ENCODE assay signal across 23 mouse cellular contexts in genomic region chr17:84537301-84537700, GRCm38 (mm10). TPM values are rescaled to one million over a fixed set of nuclear protein-coding genes. Genes with fewer than 3 reads are reported as not detected.
DNase-seq lines count a peak whose midpoint lies in the region; ATAC-seq and TF ChIP-seq lines count a peak whose summit lies in the region.
"Had no signal": no experiment of that assay in that cellular context is flagged by ENCODE, and none has a peak within 500 bp of the region (broad histone marks: within the 10 kb centered on the region; RNA-seq: fewer than 3 reads in every experiment).

No protein-coding gene starts in this region.

- no peak; the same call in 1 of the 2 replicates for ATAC-seq in lung, embryonic 15.5 days (ENCODE audit: borderline replicate concordance, extremely low read depth, low FRiP score, low TSS enrichment)
- ATAC-seq in midbrain, embryonic 11.5 days (ENCODE audit: low FRiP score) = no peak
- ATAC-seq in midbrain, embryonic 15.5 days (replicated peaks) = no peak
- no peak for ATAC-seq in forebrain, embryonic 16.5 days
- ATAC-seq: forebrain, embryonic 14.5 days had no signal

- no peak overlapping the region for H3K4me2 ChIP-seq in lung, embryonic 15.5 days
- no peak overlapping the region for H3K4me2 ChIP-seq in midbrain, embryonic 11.5 days
- no peak overlapping the region for H3K4me2 ChIP-seq in midbrain, embryonic 15.5 days
- H3K4me2 ChIP-seq in forebrain, embryonic 16.5 days (ENCODE audit: low read length) = no peak overlapping the region
- H3K4me2 ChIP-seq: embryonic facial prominence, embryonic 13.5 days; embryonic facial prominence, embryonic 15.5 days; forebrain, embryonic 12.5 days had no signal

- H3K9ac ChIP-seq in lung, embryonic 15.5 days = no peak overlapping the region
- no peak overlapping the region for H3K9ac ChIP-seq in midbrain, embryonic 11.5 days (ENCODE audit: low read length)
- H3K9ac ChIP-seq in midbrain, embryonic 15.5 days = no peak overlapping the region
- H3K9ac ChIP-seq in forebrain, embryonic 16.5 days (replicated peaks; ENCODE audit: low read depth, low read length) = no peak overlapping the region
- H3K9ac ChIP-seq: embryonic facial prominence, embryonic 13.5 days; embryonic facial prominence, embryonic 15.5 days; forebrain, embryonic 12.5 days had no signal

- H3K4me1 ChIP-seq in lung, embryonic 15.5 days = peaks cover 24% of the 10 kb centered on the region
- peaks cover 3% of the 10 kb centered on the region for H3K4me1 ChIP-seq in lung, adult 2 months (ENCODE audit: control insufficient read depth, insufficient read depth, low read length)
- H3K4me1 ChIP-seq in midbrain, embryonic 11.5 days (ENCODE audit: control insufficient read depth, insufficient read depth, low read length) = no peaks in the 10 kb centered on the region
- no peaks in the 10 kb centered on the region for H3K4me1 ChIP-seq in midbrain, embryonic 15.5 days
- H3K4me1 ChIP-seq in forebrain, embryonic 16.5 days (replicated peaks; ENCODE audit: control insufficient read depth, insufficient read depth, low read length) = no peaks in the 10 kb centered on the region

- no peak for TF ChIP-seq CTCF in lung, adult 2 months (IDR thresholded peaks at IDR 0.05; ENCODE audit: insufficient read depth, low read length)

- H3K4me3 ChIP-seq in lung, embryonic 15.5 days = no peak overlapping the region
- no peak overlapping the region for H3K4me3 ChIP-seq in lung, adult 2 months (replicated peaks; ENCODE audit: extremely low read depth, low read depth, low read length)
- no peak overlapping the region for H3K4me3 ChIP-seq in midbrain, embryonic 11.5 days (ENCODE audit: low read depth, low read length)
- H3K4me3 ChIP-seq in midbrain, embryonic 15.5 days = no peak overlapping the region
- no peak overlapping the region for H3K4me3 ChIP-seq in forebrain, embryonic 16.5 days (replicated peaks; ENCODE audit: low read length)
- H3K4me3 ChIP-seq: embryonic facial prominence, embryonic 13.5 days; embryonic facial prominence, embryonic 15.5 days; erythroblast, embryonic 14.5 days; forebrain, embryonic 10.5 days; forebrain, embryonic 12.5 days had no signal

- 61% methylated on average over 6 of the region's 6 CpGs for WGBS in lung, embryonic 15.5 days
- 78% methylated on average over 6 of the region's 6 CpGs for WGBS in lung, adult 2 months
- 93% methylated on average over 6 of the region's 6 CpGs for WGBS in midbrain, embryonic 11.5 days
- 95% methylated on average over 6 of the region's 6 CpGs for WGBS in midbrain, embryonic 15.5 days
- 97% methylated on average over 6 of the region's 6 CpGs for WGBS in forebrain, embryonic 16.5 days

- H3K9me3 ChIP-seq in lung, embryonic 15.5 days = no peaks in the 10 kb centered on the region
- no peaks in the 10 kb centered on the region for H3K9me3 ChIP-seq in midbrain, embryonic 11.5 days (ENCODE audit: control insufficient read depth, low read length)
- no peaks in the 10 kb centered on the region for H3K9me3 ChIP-seq in midbrain, embryonic 15.5 days
- H3K9me3 ChIP-seq in forebrain, embryonic 16.5 days (ENCODE audit: control insufficient read depth, low read length) = no peaks in the 10 kb centered on the region
- H3K9me3 ChIP-seq: embryonic facial prominence, embryonic 13.5 days; embryonic facial prominence, embryonic 15.5 days had no signal

- no peak for DNase-seq in lung, adult 2 months
- peak; percentile 41 for DNase-seq in midbrain, embryonic 11.5 days (ENCODE audit: low spot score, missing footprints)
- DNase-seq in lung, postnatal 25 days (ENCODE audit: low spot score) = peak; percentile 45
- DNase-seq in layer of hippocampus, adult 18-20 months (ENCODE audit: low spot score in 2 of 2) = no peak
- DNase-seq: adrenal gland, adult 2 months; adrenal gland, postnatal 10 days; adrenal gland, postnatal 25 days; cerebellum, adult 11 months; cerebellum, adult 18-20 months; cerebellum, adult 8-10 months; cerebellum, adult 9-11 months; cerebellum, postnatal 36 days; embryo, embryonic 11 days had no signal

- no peak for TF ChIP-seq POLR2A in lung, adult 2 months (IDR thresholded peaks at IDR 0.05; ENCODE audit: borderline replicate concordance, extremely low read depth, low read depth, low read length)

- H3K27ac ChIP-seq in lung, embryonic 15.5 days = peak overlapping the region; percentile 54
- no peak overlapping the region for H3K27ac ChIP-seq in midbrain, embryonic 11.5 days (ENCODE audit: low read depth, low read length)
- no peak overlapping the region for H3K27ac ChIP-seq in midbrain, embryonic 15.5 days
- no peak overlapping the region for H3K27ac ChIP-seq in forebrain, embryonic 16.5 days (ENCODE audit: low read length)
- H3K27ac ChIP-seq: embryonic facial prominence, embryonic 13.5 days; embryonic facial prominence, embryonic 15.5 days; forebrain, embryonic 10.5 days; forebrain, embryonic 12.5 days had no signal

- no peaks in the 10 kb centered on the region for H3K36me3 ChIP-seq in lung, embryonic 15.5 days
- no peaks in the 10 kb centered on the region for H3K36me3 ChIP-seq in midbrain, embryonic 11.5 days (ENCODE audit: control insufficient read depth, insufficient read depth, low read length)
- no peaks in the 10 kb centered on the region for H3K36me3 ChIP-seq in midbrain, embryonic 15.5 days (replicated peaks)
- no peaks in the 10 kb centered on the region for H3K36me3 ChIP-seq in forebrain, embryonic 16.5 days (ENCODE audit: control insufficient read depth, insufficient read depth)
- H3K36me3 ChIP-seq: embryonic facial prominence, embryonic 15.5 days; forebrain, embryonic 12.5 days had no signal

- H3K27me3 ChIP-seq in lung, embryonic 15.5 days = no peaks in the 10 kb centered on the region
- no peaks in the 10 kb centered on the region for H3K27me3 ChIP-seq in midbrain, embryonic 11.5 days (ENCODE audit: control insufficient read depth, insufficient read depth, low read length)
- no peaks in the 10 kb centered on the region for H3K27me3 ChIP-seq in midbrain, embryonic 15.5 days (replicated peaks)
- no peaks in the 10 kb centered on the region for H3K27me3 ChIP-seq in forebrain, embryonic 16.5 days (replicated peaks; ENCODE audit: control insufficient read depth, insufficient read depth, low read length)
- H3K27me3 ChIP-seq: embryonic facial prominence, embryonic 13.5 days; embryonic facial prominence, embryonic 15.5 days; forebrain, embryonic 12.5 days had no signal

RNA-seq across cellular contexts. Expression of gene Plekhh2, which starts 25.6 kb away (rescaled TPM):
- 7.4 and 8.8 TPM in 2 replicates for polyA plus RNA-seq in lung, embryonic 15.5 days (2015; fragmentation: Nextera tagmentation; extraction: Ambion mirVana)
- 8.0 and 12.1 TPM in 2 replicates for polyA plus RNA-seq in lung, adult 2 months (2012; rRNA removed)
- polyA plus RNA-seq in midbrain, embryonic 11.5 days (2014; fragmentation: Nextera tagmentation; extraction: Ambion mirVana) = 2.8 and 3.1 TPM in 2 replicates
- 2.2 and 2.6 TPM in 2 replicates for polyA plus RNA-seq in midbrain, embryonic 15.5 days (2015; fragmentation: Nextera tagmentation; extraction: Ambion mirVana)
- 1 to 10 TPM; 5.0 to 5.9 TPM for total RNA-seq in layer of hippocampus, adult 18-20 months (2021)
- polyA plus RNA-seq in forebrain, embryonic 16.5 days (2015; fragmentation: Nextera tagmentation; extraction: Ambion mirVana) = 0.84 and 1.7 TPM in 2 replicates
- total RNA-seq: common myeloid progenitor, adult 5-6 weeks had no signal
- polyA plus RNA-seq: erythroblast, embryonic 14.5 days had no signal

Comparison
In these comparisons a context has a peak if more than half of its experiments do, and no peak if none do; other contexts are left out.
1. DNase-seq: peak in midbrain, embryonic 11.5 days (single experiment) and lung, postnatal 25 days (single experiment); none in lung, adult 2 months (single experiment) and layer of hippocampus, adult 18-20 months (0 of 2).